Mouse (Mus musculus) ovary, adult 10 weeks (tissue): ENCODE results near the gene Prkcsh. TPM values are rescaled to one million over a fixed set of nuclear protein-coding genes. Genes with fewer than 3 reads are reported as not detected.

Source experiments
- polyA plus RNA-seq: library from polyadenylated mRNA; stranded (reverse); fragments of 350-450 nt; fragmentation: Illumina TruSeq; extraction: RNeasy Lipid Tissue Mini Kit (QIAGEN cat#74804); gene quantifications from one replicate; pipeline ENCODE4 v1.2.3, GENCODE M21; 2014

The Prkcsh gene
- polyA plus RNA-seq, result 7.8 TPM

DNA sequence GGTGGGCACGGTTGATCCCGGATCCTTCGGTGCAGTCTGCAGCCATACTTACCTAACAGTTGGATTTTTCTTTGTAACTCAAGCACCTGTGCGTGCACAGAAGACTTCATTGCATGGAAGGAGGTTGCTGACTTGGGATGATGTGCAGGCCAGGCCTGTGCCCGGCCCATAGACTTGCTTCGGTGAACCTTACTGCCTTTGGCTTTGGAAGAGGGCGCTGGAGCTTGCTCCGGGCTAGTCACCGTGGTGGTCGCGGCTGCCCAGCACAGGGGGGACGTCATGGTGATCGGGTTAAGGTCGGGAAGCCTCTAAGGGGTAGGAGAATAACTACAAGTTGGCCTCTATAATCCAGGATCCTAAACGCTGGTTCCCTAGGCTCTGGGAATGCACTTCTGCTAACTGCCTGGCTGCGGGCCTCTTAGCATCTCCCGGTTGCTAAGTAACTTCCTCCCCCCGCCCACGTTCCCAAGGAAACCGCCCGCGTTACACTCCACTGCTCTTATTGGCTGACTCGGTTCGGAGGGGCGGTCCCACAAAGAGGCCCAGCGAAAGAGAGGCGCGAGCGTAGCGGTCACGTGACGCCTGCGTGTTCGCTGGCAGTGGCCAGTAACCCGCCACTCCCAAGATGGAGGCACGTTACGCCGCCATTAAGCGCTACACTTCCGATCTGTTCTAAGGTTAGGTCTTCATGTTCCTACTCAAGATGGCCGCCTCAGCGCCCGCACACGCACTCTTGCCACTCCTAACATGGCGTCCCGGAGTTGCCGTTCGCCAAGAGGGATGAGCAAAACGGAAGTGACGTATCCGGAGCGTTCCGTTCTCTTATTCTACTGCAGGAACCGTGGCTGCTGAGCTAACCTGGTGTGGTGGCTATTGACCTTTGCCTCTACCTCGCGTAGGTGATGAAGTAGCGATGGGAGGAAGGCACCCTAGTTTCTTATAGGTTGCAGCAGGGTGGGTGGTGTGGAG, at the start of gene Prkcsh, which contains the start of gene Ccdc151:
Prkcsh (plus strand) TSS at position 613 of the 969 bp plus-strand sequence.
Ccdc151 (minus strand) TSS at position 441 of the 969 bp plus-strand sequence.

GRCm38 (mm10) chr9:21955570-21956281, 46.9 kb upstream of the Prkcsh start, which contains the start of gene Swsap1:
TSS of gene Swsap1 (plus strand) at chr9:21955755.

GRCm38 (mm10) chr9:21963417-21963816, 39.2 kb upstream of the Prkcsh start, which contains the start of gene Epor:
TSS of gene Epor (minus strand) at chr9:21963506.

GRCm38 (mm10) chr9:21989230-21990110, 13.1 kb upstream of the Prkcsh start, which contains the start of gene Rgl3:
TSS of gene Rgl3 (minus strand) at chr9:21989446.

GRCm38 (mm10) chr9:22051958-22052254, 49.3 kb downstream of the Prkcsh start, which contains the start of gene Elavl3:
TSS of gene Elavl3 (minus strand) at chr9:22052023.

Other genes with a start within 250 kb of the Prkcsh start
- 5.9 TPM for gene Spc24, start 242.5 kb upstream of the Prkcsh start, polyA plus RNA-seq
- gene Kank2, start 204.1 kb upstream of the Prkcsh start, polyA plus RNA-seq, result 32.1 TPM
- gene Angptl8, start 167.3 kb upstream of the Prkcsh start, polyA plus RNA-seq, result not detected
- 3.3 TPM for gene Dock6, start 150.2 kb upstream of the Prkcsh start, polyA plus RNA-seq
- gene Rab3d, start 84.6 kb upstream of the Prkcsh start, polyA plus RNA-seq, result 4.4 TPM
- gene Ccdc159, start 75.3 kb upstream of the Prkcsh start, polyA plus RNA-seq, result 0.43 TPM
- gene Tmem205, start 75.2 kb upstream of the Prkcsh start, polyA plus RNA-seq, result 0.46 TPM
- 0.40 TPM for gene Plppr2, start 65.8 kb upstream of the Prkcsh start, polyA plus RNA-seq
- gene Swsap1, start 47.1 kb upstream of the Prkcsh start, polyA plus RNA-seq, result 4.3 TPM
- not detected for gene Epor, start 39.3 kb upstream of the Prkcsh start, polyA plus RNA-seq
- 0.26 TPM for gene Rgl3, start 13.4 kb upstream of the Prkcsh start, polyA plus RNA-seq
- 0.77 TPM for gene Ccdc151, start 172 bp upstream of the Prkcsh start, polyA plus RNA-seq
- gene Elavl3, start 49.2 kb downstream of the Prkcsh start, polyA plus RNA-seq, result 0.29 TPM
- not detected for gene Gm49318, start 68.5 kb downstream of the Prkcsh start, polyA plus RNA-seq
- not detected for gene Zfp653, start 68.6 kb downstream of the Prkcsh start, polyA plus RNA-seq
- gene Ecsit, start 82.6 kb downstream of the Prkcsh start, polyA plus RNA-seq, result 2.0 TPM
- gene Cnn1, start 96.4 kb downstream of the Prkcsh start, polyA plus RNA-seq, result 270 TPM
- 7.4 TPM for gene Elof1, start 114.4 kb downstream of the Prkcsh start, polyA plus RNA-seq
- gene Acp5, start 132.9 kb downstream of the Prkcsh start, polyA plus RNA-seq, result 0.46 TPM
- gene Pigyl, start 154.0 kb downstream of the Prkcsh start, polyA plus RNA-seq, result 2.9 TPM
- gene Zfp872, start 185.3 kb downstream of the Prkcsh start, polyA plus RNA-seq, result 4.7 TPM
- 84.3 TPM for gene Zfp809, start 222.9 kb downstream of the Prkcsh start, polyA plus RNA-seq